ENCODE assay signal across 17 mouse cellular contexts in the genomic region with DNA sequence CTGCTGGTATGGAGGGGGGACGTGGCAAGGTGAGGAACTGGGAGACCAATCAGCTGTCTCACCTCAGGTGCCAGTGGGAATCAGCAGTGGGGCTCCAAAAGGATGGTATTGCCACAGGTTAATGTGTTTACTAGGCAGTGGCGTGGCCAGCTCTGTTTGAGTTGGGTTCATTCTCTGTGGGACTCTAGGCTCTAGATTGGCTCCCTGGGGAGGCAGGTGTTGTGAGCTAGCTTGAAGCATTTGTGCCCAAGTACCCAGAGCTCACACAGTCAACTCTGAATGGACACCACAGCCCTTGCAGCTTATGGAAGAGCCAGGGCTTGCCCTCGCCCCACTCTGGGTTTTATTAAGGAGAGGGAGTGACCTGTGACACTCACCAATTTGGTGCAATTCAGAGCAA. TPM values are rescaled to one million over a fixed set of nuclear protein-coding genes. Genes with fewer than 3 reads are reported as not detected.
DNase-seq lines count a peak whose midpoint lies in the region; ATAC-seq and TF ChIP-seq lines count a peak whose summit lies in the region.
"Had no signal": no experiment of that assay in that cellular context is flagged by ENCODE, and none has a peak within 500 bp of the region (broad histone marks: within the 10 kb centered on the region; RNA-seq: fewer than 3 reads in every experiment).

No protein-coding gene starts in this region.

- TF ChIP-seq EP300 in heart, adult 2 months (IDR thresholded peaks at IDR 0.05; ENCODE audit: insufficient read depth, low read depth, low read length) = no peak
- no peak for TF ChIP-seq EP300 in CH12.LX (IDR thresholded peaks at IDR 0.05; ENCODE audit: low read length)

- H3K4me3 ChIP-seq in heart, adult 2 months = no peak overlapping the region
- peak overlapping the region; percentile 23 for H3K4me3 ChIP-seq in megakaryocyte, embryonic 14.5 days (replicated peaks)
- H3K4me3 ChIP-seq in CH12.LX (replicated peaks in 1 of 3; ENCODE audit: low read depth in 2 of 3, low read length in 2 of 3, poor library complexity in 1 of 3) = no peak overlapping the region
- no peak overlapping the region for H3K4me3 ChIP-seq in embryonic facial prominence, embryonic 13.5 days
- H3K4me3 ChIP-seq: layer of hippocampus, adult 2 months; neural tube, embryonic 13.5 days had no signal

- dilution Hi-C loops in CH12.LX (cut with MboI; ENCODE audit: extremely low pct_ligation_motif_present, extremely low pct_unique_long_range_greater_than_20kb, low sequenced_read_pairs) = no loop called here

- peak overlapping the region; percentile 3 for H3K27ac ChIP-seq in heart, adult 2 months
- no peak overlapping the region for H3K27ac ChIP-seq in CH12.LX (ENCODE audit: insufficient read depth, low read depth)
- H3K27ac ChIP-seq in embryonic facial prominence, embryonic 13.5 days = peak overlapping the region; percentile 58; the same call in 1 of the 2 replicates
- H3K27ac ChIP-seq: layer of hippocampus, adult 2 months; neural tube, embryonic 13.5 days had no signal

- WGBS in heart, adult 2 months = 80% methylated on average over 3 of the region's 3 CpGs
- WGBS in embryonic facial prominence, embryonic 13.5 days = 68% methylated on average over 3 of the region's 3 CpGs

- H3K36me3 ChIP-seq in heart, adult 2 months (ENCODE audit: control insufficient read depth, insufficient read depth, low read length) = no peaks in the 10 kb centered on the region
- peaks cover 53% of the 10 kb centered on the region for H3K36me3 ChIP-seq in megakaryocyte, embryonic 14.5 days (replicated peaks; ENCODE audit: low read length)
- peaks cover 23 to 41% of the 10 kb centered on the region in 2 experiments for H3K36me3 ChIP-seq in CH12.LX (replicated peaks in 1 of 2; ENCODE audit: control insufficient read depth in 1 of 2, insufficient read depth in 1 of 2, low read length in 1 of 2)
- H3K36me3 ChIP-seq in embryonic facial prominence, embryonic 13.5 days = peaks cover 33% of the 10 kb centered on the region

- no peak overlapping the region for H3K9ac ChIP-seq in heart, adult 2 months (ENCODE audit: low read depth, low read length)
- no peak overlapping the region for H3K9ac ChIP-seq in CH12.LX (ENCODE audit: insufficient read depth, low read depth)
- H3K9ac ChIP-seq in embryonic facial prominence, embryonic 13.5 days = no peak overlapping the region
- H3K9ac ChIP-seq: neural tube, embryonic 13.5 days had no signal

- no peaks in the 10 kb centered on the region for H3K27me3 ChIP-seq in heart, adult 2 months (ENCODE audit: control insufficient read depth, insufficient read depth, low read length)
- H3K27me3 ChIP-seq in megakaryocyte, embryonic 14.5 days (replicated peaks) = peaks cover 2% of the 10 kb centered on the region
- H3K27me3 ChIP-seq in CH12.LX (replicated peaks) = no peaks in the 10 kb centered on the region
- no peaks in the 10 kb centered on the region for H3K27me3 ChIP-seq in embryonic facial prominence, embryonic 13.5 days
- H3K27me3 ChIP-seq: neural tube, embryonic 13.5 days had no signal

- no peak for TF ChIP-seq POLR2A in heart, adult 2 months (IDR thresholded peaks at IDR 0.05; ENCODE audit: insufficient read depth, low read depth, low read length)
- TF ChIP-seq POLR2A in CH12.LX (IDR thresholded peaks at IDR 0.05; ENCODE audit: low read depth, low read length) = no peak

- DNase-seq in heart, adult 2 months = no peak
- no peak for DNase-seq in heart, postnatal 14 days
- peak; percentile 43 for DNase-seq in CH12.LX (ENCODE audit: extremely low read depth)
- no peak for DNase-seq in embryo, embryonic 9.5 days (ENCODE audit: extremely low spot score)
- DNase-seq in lung, postnatal 36 days = no peak
- DNase-seq: adrenal gland, postnatal 10 days; cerebellum, adult 9-10 months; gastrocnemius, postnatal 36 days; kidney, adult 11 months had no signal

- intact Hi-C loops in heart, adult 2 months (cut with DNase I) = no loop called here
- intact Hi-C loops in heart, postnatal 14 days (cut with DNase I) = no loop called here

- no peak for ATAC-seq in megakaryocyte, adult 5-6 weeks (ENCODE audit: poor library complexity, severe bottlenecking)
- ATAC-seq in embryonic facial prominence, embryonic 13.5 days (ENCODE audit: insufficient number of reproducible peaks, insufficient read depth, low FRiP score, low TSS enrichment, low read depth) = no peak
- ATAC-seq: hindbrain, embryonic 16.5 days had no signal

- in situ Hi-C loops in CH12.LX (cut with MboI; ENCODE audit: low pct_ligation_motif_present, low pct_unique_long_range_greater_than_20kb, low sequenced_read_pairs) = no loop called here

- peaks cover 7% of the 10 kb centered on the region; the same call in 1 of the 2 replicates for H3K9me3 ChIP-seq in megakaryocyte, embryonic 14.5 days
- peaks cover 4% of the 10 kb centered on the region for H3K9me3 ChIP-seq in CH12.LX (replicated peaks; ENCODE audit: low read length)
- no peaks in the 10 kb centered on the region for H3K9me3 ChIP-seq in embryonic facial prominence, embryonic 13.5 days
- H3K9me3 ChIP-seq: G1E; neural tube, embryonic 13.5 days had no signal

- peaks cover 14% of the 10 kb centered on the region for H3K4me1 ChIP-seq in heart, adult 2 months (ENCODE audit: control insufficient read depth, insufficient read depth, low read length)
- peaks cover 50% of the 10 kb centered on the region for H3K4me1 ChIP-seq in megakaryocyte, embryonic 14.5 days
- peaks cover 6 to 49% of the 10 kb centered on the region in 2 experiments; a peak in 3 of 4 replicates for H3K4me1 ChIP-seq in CH12.LX (ENCODE audit: control insufficient read depth in 1 of 2, insufficient read depth in 2 of 2)
- peaks cover 43% of the 10 kb centered on the region for H3K4me1 ChIP-seq in embryonic facial prominence, embryonic 13.5 days

- no peaks in the 10 kb centered on the region for H3K79me2 ChIP-seq in heart, adult 2 months (replicated peaks; ENCODE audit: control insufficient read depth, insufficient read depth, low read length)
- no peaks in the 10 kb centered on the region for H3K79me2 ChIP-seq in CH12.LX (replicated peaks; ENCODE audit: control insufficient read depth, extremely low read depth, insufficient read depth, poor library complexity, severe bottlenecking)

- TF ChIP-seq RAD21 in CH12.LX (IDR thresholded peaks at IDR 0.05; ENCODE audit: low read depth, low read length) = no peak

- TF ChIP-seq CTCF in heart, adult 2 months (IDR thresholded peaks at IDR 0.05) = no peak
- no peak for TF ChIP-seq CTCF in CH12.LX (conservative IDR thresholded peaks at IDR 0.05 in 1 of 2, IDR thresholded peaks at IDR 0.05 in 1 of 2; ENCODE audit: low read depth in 2 of 2, low read length in 2 of 2)

- H3K4me2 ChIP-seq in CH12.LX (ENCODE audit: insufficient read depth, low read depth, poor library complexity, severe bottlenecking) = no peak overlapping the region
- no peak overlapping the region for H3K4me2 ChIP-seq in embryonic facial prominence, embryonic 13.5 days
- H3K4me2 ChIP-seq: neural tube, embryonic 13.5 days had no signal

RNA-seq across cellular contexts. Expression of gene Pi16, which starts 13.6 kb away (rescaled TPM):
- total RNA-seq in heart, adult 2 months (2021) = 10 to 100 TPM; 24.1 to 40.7 TPM
- polyA plus RNA-seq in heart, adult 2 months (2012; rRNA removed) = 63.1 and 73.5 TPM in 2 replicates
- total RNA-seq in heart, postnatal 14 days (2021) = 10 to 100 TPM; 34.3 to 47.8 TPM
- polyA plus RNA-seq in megakaryocyte, embryonic 14.5 days (2012; ENCODE audit: insufficient read depth, low replicate concordance) = 1.6 and 4.7 TPM in 2 replicates
- total RNA-seq in megakaryocyte, adult 5-6 weeks (2015) = 32.6 and 44.2 TPM in 2 replicates
- total RNA-seq in megakaryocyte, adult 5-6 weeks (2017) = 59.2 and 64.7 TPM in 2 replicates
- 0.13 TPM in 1 of 2 replicates, not detected in the other for total RNA-seq in CH12.LX (2012; rRNA removed)
- not detected in 2 replicates for total RNA-seq in CH12.LX (2014; rRNA removed)
- polyA plus RNA-seq in CH12.LX (2012; ENCODE audit: insufficient read length, low read depth) = not detected in 2 replicates
- polyA plus RNA-seq in embryonic facial prominence, embryonic 13.5 days (2015; fragmentation: Nextera tagmentation; extraction: Ambion mirVana) = 0.23 and 0.27 TPM in 2 replicates
- total RNA-seq: megakaryocyte-erythroid progenitor cell, adult 5-6 weeks had no signal

RNA-seq across cellular contexts. Expression of gene BC004004, which starts 35.3 kb away (rescaled TPM):
- total RNA-seq in heart, adult 2 months (2021) = 100 to 1,000 TPM; 264 to 318 TPM
- 184 and 264 TPM in 2 replicates for polyA plus RNA-seq in heart, adult 2 months (2012; rRNA removed)
- total RNA-seq in heart, postnatal 14 days (2021) = 100 to 1,000 TPM; 189 to 195 TPM
- polyA plus RNA-seq in megakaryocyte, embryonic 14.5 days (2012; ENCODE audit: insufficient read depth, low replicate concordance) = 20.3 and 30.8 TPM in 2 replicates
- 65.8 and 70.1 TPM in 2 replicates for total RNA-seq in megakaryocyte, adult 5-6 weeks (2015)
- 81.0 and 89.2 TPM in 2 replicates for total RNA-seq in megakaryocyte, adult 5-6 weeks (2017)
- total RNA-seq in CH12.LX (2012; rRNA removed) (69.1 and 75.1 TPM in 2 replicates), CH12.LX (2014; rRNA removed) (86.1 and 89.1 TPM in 2 replicates)
- polyA plus RNA-seq in CH12.LX (2012; ENCODE audit: insufficient read length, low read depth) = 60.4 and 67.9 TPM in 2 replicates
- polyA plus RNA-seq in embryonic facial prominence, embryonic 13.5 days (2015; fragmentation: Nextera tagmentation; extraction: Ambion mirVana) = 66.7 and 71.3 TPM in 2 replicates

RNA-seq across cellular contexts. Expression of gene Ppil1, which starts 39.9 kb away (rescaled TPM):
- total RNA-seq in heart, adult 2 months (2021) = 10 to 100 TPM; 28.4 to 31.1 TPM
- polyA plus RNA-seq in heart, adult 2 months (2012; rRNA removed) = 33.2 and 41.7 TPM in 2 replicates
- 10 to 100 TPM; 28.8 to 33.5 TPM for total RNA-seq in heart, postnatal 14 days (2021)
- polyA plus RNA-seq in megakaryocyte, embryonic 14.5 days (2012; ENCODE audit: insufficient read depth, low replicate concordance) = 21.6 and 33.2 TPM in 2 replicates
- total RNA-seq in megakaryocyte, adult 5-6 weeks (2015) = 37.5 and 39.4 TPM in 2 replicates
- total RNA-seq in megakaryocyte, adult 5-6 weeks (2017) = 53.6 and 57.3 TPM in 2 replicates
- total RNA-seq in CH12.LX (2012; rRNA removed) (97.2 and 123 TPM in 2 replicates), CH12.LX (2014; rRNA removed) (135 and 143 TPM in 2 replicates)
- polyA plus RNA-seq in CH12.LX (2012; ENCODE audit: insufficient read length, low read depth) = 107 and 110 TPM in 2 replicates
- 149 and 162 TPM in 2 replicates for polyA plus RNA-seq in embryonic facial prominence, embryonic 13.5 days (2015; fragmentation: Nextera tagmentation; extraction: Ambion mirVana)

RNA-seq across cellular contexts. Expression of gene Mtch1, which starts 43.9 kb away (rescaled TPM):
- total RNA-seq in heart, adult 2 months (2021) = 100 to 1,000 TPM; 186 to 203 TPM
- polyA plus RNA-seq in heart, adult 2 months (2012; rRNA removed) = 234 and 293 TPM in 2 replicates
- total RNA-seq in heart, postnatal 14 days (2021) = 100 to 1,000 TPM; 272 to 279 TPM
- 140 and 280 TPM in 2 replicates for polyA plus RNA-seq in megakaryocyte, embryonic 14.5 days (2012; ENCODE audit: insufficient read depth, low replicate concordance)
- total RNA-seq in megakaryocyte, adult 5-6 weeks (2015) = 111 and 128 TPM in 2 replicates
- total RNA-seq in megakaryocyte, adult 5-6 weeks (2017) = 84.1 and 107 TPM in 2 replicates
- total RNA-seq in CH12.LX (2012; rRNA removed) (139 and 143 TPM in 2 replicates), CH12.LX (2014; rRNA removed) (56.8 and 66.1 TPM in 2 replicates)
- polyA plus RNA-seq in CH12.LX (2012; ENCODE audit: insufficient read length, low read depth) = 102 and 110 TPM in 2 replicates
- 284 and 299 TPM in 2 replicates for polyA plus RNA-seq in embryonic facial prominence, embryonic 13.5 days (2015; fragmentation: Nextera tagmentation; extraction: Ambion mirVana)

RNA-seq across cellular contexts. Expression of gene Fgd2, which starts 56.9 kb away (rescaled TPM):
- 1 to 10 TPM; 1.9 to 2.4 TPM for total RNA-seq in heart, adult 2 months (2021)
- 5.9 and 9.2 TPM in 2 replicates for polyA plus RNA-seq in heart, adult 2 months (2012; rRNA removed)
- total RNA-seq in heart, postnatal 14 days (2021) = 1 to 10 TPM; 2.3 to 2.9 TPM
- polyA plus RNA-seq in megakaryocyte, embryonic 14.5 days (2012; ENCODE audit: insufficient read depth, low replicate concordance) = 4.3 and 23.7 TPM in 2 replicates
- 44.8 and 47.7 TPM in 2 replicates for total RNA-seq in megakaryocyte, adult 5-6 weeks (2015)
- 45.5 and 48.0 TPM in 2 replicates for total RNA-seq in megakaryocyte, adult 5-6 weeks (2017)
- 48.3 and 67.6 TPM in 2 replicates for total RNA-seq in CH12.LX (2012; rRNA removed)
- total RNA-seq in CH12.LX (2014; rRNA removed) = 41.7 and 41.9 TPM in 2 replicates
- polyA plus RNA-seq in CH12.LX (2012; ENCODE audit: insufficient read length, low read depth) = 49.2 and 54.4 TPM in 2 replicates
- polyA plus RNA-seq in embryonic facial prominence, embryonic 13.5 days (2015; fragmentation: Nextera tagmentation; extraction: Ambion mirVana) = 11.5 and 12.9 TPM in 2 replicates

Comparison
In these comparisons a context has a peak if more than half of its experiments do, and no peak if none do; other contexts are left out.
1. RNA of gene Pi16, which starts 13.6 kb away (total RNA-seq): 32.6 to 64.7 TPM in megakaryocyte, adult 5-6 weeks, 34.3 to 47.8 TPM in heart, postnatal 14 days and 24.1 to 40.7 TPM in heart, adult 2 months; 0.13 TPM in CH12.LX; every median in the first group is over 10 times any median in the second.